Mouse (Mus musculus): ENCODE measurements around the gene Hivep2.

The Hivep2 gene

GRCm38 (mm10) chr10:14174124-14174523 is 208.2 kb downstream of the Hivep2 start:
- DNase-seq: no peak

GRCm38 (mm10) chr10:14179424-14180339 is 213.8 kb downstream of the Hivep2 start:
- DNase-seq: peak; percentile 37

- DNase-seq: no peak
Observed at GRCm38 (mm10) chr10:14186352-14186976, 220.6 kb downstream of the Hivep2 start.

GRCm38 (mm10) chr10:14189050-14189449 is 223.2 kb downstream of the Hivep2 start:
- no peak for DNase-seq

- DNase-seq: no peak
Observed at GRCm38 (mm10) chr10:14191202-14191601, 225.3 kb downstream of the Hivep2 start.

- DNase-seq: no peak
Observed at GRCm38 (mm10) chr10:14192156-14192555, 226.3 kb downstream of the Hivep2 start.

GRCm38 (mm10) chr10:14193702-14194101 is 227.8 kb downstream of the Hivep2 start:
- DNase-seq: no peak

GRCm38 (mm10) chr10:14195778-14196650 is 230.1 kb downstream of the Hivep2 start:
- DNase-seq: peak; percentile 66

- DNase-seq: no peak
Observed at GRCm38 (mm10) chr10:14196785-14197184, 230.9 kb downstream of the Hivep2 start.

- DNase-seq: no peak
Observed at GRCm38 (mm10) chr10:14197261-14197660, 231.4 kb downstream of the Hivep2 start.

GRCm38 (mm10) chr10:14199332-14199731 is 233.5 kb downstream of the Hivep2 start:
- DNase-seq: no peak

GRCm38 (mm10) chr10:14200310-14200709 is 234.4 kb downstream of the Hivep2 start:
- no peak for DNase-seq
